Mouse (Mus musculus) ES-Bruce4 (cell line): Measurements from ENCODE around the gene Aqr.

Experiments
- CTCF ChIP-seq: IDR thresholded peaks from one replicate; pipeline ENCODE4 v1.8.1; 2011; ENCODE audit warnings: low read depth, low read length
- EP300 ChIP-seq: IDR thresholded peaks from 2 replicates; pipeline ENCODE4 v1.6.1; 2011; ENCODE audit warnings: low read depth, low read length; ENCODE audit not compliant: insufficient read depth
- POLR2A ChIP-seq: IDR thresholded peaks from one replicate; pipeline ENCODE4 v1.8.1; 2011; ENCODE audit warnings: low read length; ENCODE audit not compliant: insufficient read depth

- TF ChIP-seq CTCF = no peak
- no peak for TF ChIP-seq POLR2A
- no peak for TF ChIP-seq EP300
Observed at GRCm38 (mm10) chr2:114093577-114093976, 93.2 kb downstream of the Aqr start.
